Mouse (Mus musculus): Measurements from ENCODE around the gene V1ra8. TPM values are rescaled to one million over a fixed set of nuclear protein-coding genes. Genes with fewer than 3 reads are reported as not detected.

The V1ra8 gene
- polyA plus RNA-seq, 1 experiment from 2014 or later: not detected

Other genes with a start within 250 kb of the V1ra8 start
- not detected in 2 replicates for gene Vmn1r46, start 233.5 kb upstream of the V1ra8 start, polyA plus RNA-seq (2014; fragmentation: Nextera tagmentation; extraction: Ambion mirVana)
- gene Vmn1r47, start 186.6 kb upstream of the V1ra8 start, polyA plus RNA-seq (2014; fragmentation: Nextera tagmentation; extraction: Ambion mirVana): not detected in 2 replicates
- gene Vmn1r48, start 166.0 kb upstream of the V1ra8 start, polyA plus RNA-seq (2014; fragmentation: Nextera tagmentation; extraction: Ambion mirVana): not detected in 2 replicates
- gene Vmn1r49, start 124.3 kb upstream of the V1ra8 start, polyA plus RNA-seq (2014; fragmentation: Nextera tagmentation; extraction: Ambion mirVana): not detected in 2 replicates
- gene Vmn1r50, start 101.4 kb upstream of the V1ra8 start, polyA plus RNA-seq (2014; fragmentation: Nextera tagmentation; extraction: Ambion mirVana): not detected in 2 replicates
- not detected in 2 replicates for gene Vmn1r51, start 80.2 kb upstream of the V1ra8 start, polyA plus RNA-seq (2014; fragmentation: Nextera tagmentation; extraction: Ambion mirVana)
- not detected in 2 replicates for gene Vmn1r52, start 28.0 kb upstream of the V1ra8 start, polyA plus RNA-seq (2014; fragmentation: Nextera tagmentation; extraction: Ambion mirVana)
- not detected in 2 replicates for gene Vmn1r53, start 21.6 kb downstream of the V1ra8 start, polyA plus RNA-seq (2014; fragmentation: Nextera tagmentation; extraction: Ambion mirVana)
- not detected in 2 replicates for gene Vmn1r54, start 43.5 kb downstream of the V1ra8 start, polyA plus RNA-seq (2014; fragmentation: Nextera tagmentation; extraction: Ambion mirVana)
- gene BC048671, start 98.4 kb downstream of the V1ra8 start, polyA plus RNA-seq (2014; fragmentation: Nextera tagmentation; extraction: Ambion mirVana): not detected in 2 replicates
- 0.15 TPM in 1 of 2 replicates, not detected in the other for gene Chst13, start 122.4 kb downstream of the V1ra8 start, polyA plus RNA-seq (2014; fragmentation: Nextera tagmentation; extraction: Ambion mirVana)
- gene Uroc1, start 130.5 kb downstream of the V1ra8 start, polyA plus RNA-seq (2014; fragmentation: Nextera tagmentation; extraction: Ambion mirVana): not detected in 2 replicates
- gene Zxdc, start 166.7 kb downstream of the V1ra8 start, polyA plus RNA-seq (2014; fragmentation: Nextera tagmentation; extraction: Ambion mirVana): 10.0 and 11.3 TPM in 2 replicates
- gene Cfap100, start 226.0 kb downstream of the V1ra8 start, polyA plus RNA-seq (2014; fragmentation: Nextera tagmentation; extraction: Ambion mirVana): 1.2 and 1.8 TPM in 2 replicates